8 mouse cellular contexts compared by ENCODE assay signal in genomic region chr6:83443441-83444340, GRCm38 (mm10). TPM values are rescaled to one million over a fixed set of nuclear protein-coding genes. Genes with fewer than 3 reads are reported as not detected.
DNase-seq lines count a peak whose midpoint lies in the region; ATAC-seq lines count a peak whose summit lies in the region.

No protein-coding gene starts in this region.

- DNase-seq in layer of hippocampus, adult 11-12 months (ENCODE audit: low spot score) = peak; percentile 77
- no peak for DNase-seq in layer of hippocampus, postnatal 25 days (ENCODE audit: extremely low spot score in 1 of 2, low spot score in 1 of 2)
- DNase-seq in forebrain, embryonic 11.5 days (ENCODE audit: low spot score) = peak; percentile 76
- DNase-seq in heart, postnatal 10 days = peak; percentile 85 to 87
- DNase-seq in kidney, postnatal 36 days = peak; percentile 94 to 96
- peak; percentile 87 for DNase-seq in ovary, adult 18-20 months (ENCODE audit: low spot score)
- DNase-seq in thymus, postnatal 10 days (ENCODE audit: low spot score in 2 of 2) = no peak

- H3K36me3 ChIP-seq in forebrain, embryonic 11.5 days (ENCODE audit: control insufficient read depth, insufficient read depth, low read length) = no peaks in the 10 kb centered on the region
- no peaks in the 10 kb centered on the region for H3K36me3 ChIP-seq in liver, embryonic 16.5 days (ENCODE audit: control insufficient read depth, insufficient read depth)

- no peaks in the 10 kb centered on the region for H3K27me3 ChIP-seq in forebrain, embryonic 11.5 days (ENCODE audit: control insufficient read depth, insufficient read depth, low read length)
- H3K27me3 ChIP-seq in liver, embryonic 16.5 days (ENCODE audit: control insufficient read depth, insufficient read depth, low read depth, low read length) = no peaks in the 10 kb centered on the region

- peak overlapping the region; percentile 29; the same call in 1 of the 2 replicates for H3K9ac ChIP-seq in forebrain, embryonic 11.5 days (ENCODE audit: low read length)
- H3K9ac ChIP-seq in liver, embryonic 16.5 days (ENCODE audit: low read depth, low read length) = no peak overlapping the region

- H3K27ac ChIP-seq in forebrain, embryonic 11.5 days (ENCODE audit: low read depth, low read length) = no peak overlapping the region
- H3K27ac ChIP-seq in liver, embryonic 16.5 days (ENCODE audit: low read length) = peak overlapping the region; percentile 79

- H3K4me1 ChIP-seq in forebrain, embryonic 11.5 days (replicated peaks; ENCODE audit: control insufficient read depth, insufficient read depth, low read length) = peaks cover 35% of the 10 kb centered on the region
- H3K4me1 ChIP-seq in liver, embryonic 16.5 days (ENCODE audit: control insufficient read depth, low read depth, low read length) = peaks cover 69% of the 10 kb centered on the region

- no peak overlapping the region for H3K4me3 ChIP-seq in forebrain, embryonic 11.5 days (ENCODE audit: low read depth, low read length)
- no peak overlapping the region for H3K4me3 ChIP-seq in liver, embryonic 16.5 days (ENCODE audit: low read depth, low read length)

- no peaks in the 10 kb centered on the region for H3K9me3 ChIP-seq in forebrain, embryonic 11.5 days (ENCODE audit: control insufficient read depth, low read length)
- no peaks in the 10 kb centered on the region for H3K9me3 ChIP-seq in liver, embryonic 16.5 days (replicated peaks; ENCODE audit: control insufficient read depth, low read length)

- 13% methylated on average over 13 of the region's 13 CpGs for WGBS in forebrain, embryonic 11.5 days
- WGBS in liver, embryonic 16.5 days (ENCODE audit: insufficient replicate concordance) = 24% methylated on average over 13 of the region's 13 CpGs

- H3K4me2 ChIP-seq in forebrain, embryonic 11.5 days (ENCODE audit: low read depth, low read length, severe bottlenecking) = peak overlapping the region; percentile 27
- H3K4me2 ChIP-seq in liver, embryonic 16.5 days (ENCODE audit: low read depth, low read length) = no peak overlapping the region

- ATAC-seq in forebrain, embryonic 11.5 days (replicated peaks; ENCODE audit: low FRiP score) = peak; percentile 11; the same call in 1 of the 2 replicates
- no peak for ATAC-seq in liver, embryonic 16.5 days (ENCODE audit: low read depth)

- intact Hi-C loops in heart, postnatal 10 days (cut with DNase I) = loop anchor here (5.0 kb wide), 1 partner anchor 64 kb away; the partner anchor contains the start of gene Dguok

RNA-seq across cellular contexts. Expression of gene Tet3, which starts 15.2 kb away (rescaled TPM):
- 10 to 100 TPM; 69.2 to 83.9 TPM for total RNA-seq in layer of hippocampus, postnatal 25 days (2021)
- 49.9 and 56.0 TPM in 2 replicates for polyA plus RNA-seq in forebrain, embryonic 11.5 days (2014; fragmentation: Nextera tagmentation; extraction: Ambion mirVana)
- total RNA-seq in heart, postnatal 10 days (2021) = 10 to 100 TPM; 49.0 to 54.3 TPM
- polyA plus RNA-seq in liver, embryonic 16.5 days (2015; fragmentation: Nextera tagmentation; extraction: Ambion mirVana) = 9.3 and 13.7 TPM in 2 replicates

Comparison
In these comparisons a context has a peak if more than half of its experiments do, and no peak if none do; other contexts are left out.
1. DNase-seq: peak in layer of hippocampus, adult 11-12 months (single experiment), forebrain, embryonic 11.5 days (single experiment), heart, postnatal 10 days (2 of 2), kidney, postnatal 36 days (2 of 2) and ovary, adult 18-20 months (single experiment); none in layer of hippocampus, postnatal 25 days (0 of 2) and thymus, postnatal 10 days (0 of 2).